Mouse (Mus musculus) CD8-positive naive resting alpha-beta T cell, adult 57 days (primary cell): ENCODE results near the gene 1810030O07Rik. TPM values are rescaled to one million over a fixed set of nuclear protein-coding genes. Genes with fewer than 3 reads are reported as not detected.

ENCODE experiments used
- total RNA-seq: library from RNA; stranded (reverse); gene quantifications from one replicate; pipeline ENCODE4 v1.2.4, GENCODE M21; 2023

1810030O07Rik gene
- total RNA-seq = 31.0 TPM

DNA sequence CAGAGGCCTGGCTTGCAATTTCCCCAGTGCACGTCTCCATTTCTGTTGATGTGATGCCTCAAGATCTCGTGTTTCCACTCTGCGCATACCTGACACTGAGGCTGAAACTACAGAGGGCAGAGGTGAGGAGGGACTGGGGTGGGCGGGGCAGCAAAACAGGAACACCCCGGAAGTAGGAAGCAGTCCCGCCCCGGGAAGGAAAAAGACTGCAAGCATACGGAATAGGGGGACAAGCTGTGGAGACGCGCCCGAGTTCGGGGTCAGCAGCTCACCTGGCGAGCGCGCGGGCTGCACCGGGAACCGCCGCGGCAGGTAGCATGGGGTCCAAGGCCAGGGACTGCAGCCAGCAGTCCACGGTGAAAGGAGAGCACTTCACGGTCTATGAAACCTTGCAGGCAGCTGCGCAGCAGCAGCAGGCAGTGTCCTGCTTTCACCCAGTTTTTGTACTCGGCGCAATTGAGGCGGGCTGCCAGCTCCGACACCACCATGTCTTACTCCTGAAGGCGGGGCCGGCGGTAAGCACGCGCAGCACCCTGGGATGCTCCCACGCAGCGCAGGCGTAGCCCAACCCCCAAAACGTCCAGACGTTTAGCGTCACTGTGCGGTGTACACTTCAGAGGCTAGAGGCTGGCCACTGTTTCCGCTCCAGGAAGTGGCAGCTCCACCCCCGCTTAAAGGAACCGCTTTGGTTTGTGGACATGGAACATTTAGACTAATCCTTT, at the start of gene 1810030O07Rik:
TSS of gene 1810030O07Rik (minus strand) at position 615 of the 722 bp plus-strand sequence.

Other genes starting within 250 kb of the 1810030O07Rik start
- 57.1 TPM for gene Atp6ap2, start 85.9 kb downstream of the 1810030O07Rik start, total RNA-seq
- 50.2 TPM for gene Med14, start 88.4 kb upstream of the 1810030O07Rik start, total RNA-seq